Mouse (Mus musculus) limb, embryonic 12.5 days (tissue): Measurements from ENCODE around the gene Banf1. TPM values are rescaled to one million over a fixed set of nuclear protein-coding genes. Genes with fewer than 3 reads are reported as not detected.
"Not testable (repeated sequence)": the region's sequence is repeated elsewhere in the genome, so short reads cannot be mapped to it uniquely, and the experiment has no call there.

Source experiments
- ATAC-seq: fragments of 200-750 bp; cut with Nextera tagmentation; 2 replicates; pipeline ENCODE4 v1.8.0; 2017; ENCODE audit warnings: low read depth, moderate TSS enrichment; ENCODE audit not compliant: insufficient number of reproducible peaks, insufficient read depth, low FRiP score, low TSS enrichment
- H3K27ac ChIP-seq: fragments of 300-500 bp; sonication (generic); 2 replicates; pipeline ENCODE4 v1.5.1; 2016; ENCODE audit warnings: mild to moderate bottlenecking, moderate library complexity
- H3K27me3 ChIP-seq: fragments of 300-500 bp; sonication (generic); 2 replicates; pipeline ENCODE4 v1.6.1; 2016; ENCODE audit warnings: mild to moderate bottlenecking, moderate library complexity
- H3K36me3 ChIP-seq: fragments of 300-500 bp; sonication (generic); 2 replicates; pipeline ENCODE4 v1.6.1; 2016; ENCODE audit warnings: mild to moderate bottlenecking, moderate library complexity
- H3K4me1 ChIP-seq: fragments of 300-500 bp; sonication (generic); replicated peaks from 2 replicates; pipeline ENCODE4 v1.6.1; 2016
- H3K4me2 ChIP-seq: fragments of 300-500 bp; sonication (generic); 2 replicates; pipeline ENCODE4 v1.6.1; 2016; ENCODE audit warnings: mild to moderate bottlenecking, moderate library complexity
- H3K4me3 ChIP-seq: fragments of 300-500 bp; sonication (generic); replicated peaks from 2 replicates; pipeline ENCODE4 v1.5.1; 2016; ENCODE audit warnings: mild to moderate bottlenecking
- H3K9ac ChIP-seq: fragments of 300-500 bp; sonication (generic); replicated peaks from 2 replicates; pipeline ENCODE4 v1.6.1; 2016; ENCODE audit warnings: mild to moderate bottlenecking, moderate library complexity
- H3K9me3 ChIP-seq: fragments of 300-500 bp; sonication (generic); 2 replicates; pipeline ENCODE4 v1.6.1; 2016; ENCODE audit warnings: mild to moderate bottlenecking, moderate library complexity
- WGBS: fragments of 180-500 bp; shearing (Covaris S2); methylation state at CpG from one replicate; pipeline ENCODE4 v1.1.7; 2016; 5-methylcytosine and 5-hydroxymethylcytosine counted together
- polyA plus RNA-seq: library from polyadenylated mRNA; unstranded; fragments of >200 nt; fragmentation: Nextera tagmentation; extraction: Ambion mirVana; gene quantifications from 2 replicates; pipeline ENCODE4 v1.2.1, GENCODE M21; 2016

Gene Banf1
- polyA plus RNA-seq, 1 experiment from 2014 or later = 465 TPM

DNA sequence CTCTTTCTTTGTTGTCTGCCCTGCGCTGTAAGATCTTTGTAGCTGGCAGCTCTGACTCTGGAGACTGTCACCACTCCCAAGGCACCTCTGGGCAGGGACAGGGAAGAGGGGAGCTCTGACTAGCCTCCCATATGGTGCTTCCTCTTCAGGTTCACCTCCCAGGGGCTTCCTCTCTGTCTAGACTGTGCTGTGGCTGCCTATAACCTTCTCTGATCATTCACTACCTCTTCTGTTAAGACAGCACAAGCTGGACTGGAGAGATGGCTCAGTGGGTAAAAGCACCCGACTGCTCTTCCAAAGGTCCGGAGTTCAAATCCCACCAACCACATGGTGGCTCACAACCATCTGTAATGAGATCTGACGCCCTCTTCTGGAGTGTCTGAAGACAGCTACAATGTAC is 34.1 kb upstream of the Banf1 start:
- not testable (repeated sequence) for H3K9ac ChIP-seq

DNA sequence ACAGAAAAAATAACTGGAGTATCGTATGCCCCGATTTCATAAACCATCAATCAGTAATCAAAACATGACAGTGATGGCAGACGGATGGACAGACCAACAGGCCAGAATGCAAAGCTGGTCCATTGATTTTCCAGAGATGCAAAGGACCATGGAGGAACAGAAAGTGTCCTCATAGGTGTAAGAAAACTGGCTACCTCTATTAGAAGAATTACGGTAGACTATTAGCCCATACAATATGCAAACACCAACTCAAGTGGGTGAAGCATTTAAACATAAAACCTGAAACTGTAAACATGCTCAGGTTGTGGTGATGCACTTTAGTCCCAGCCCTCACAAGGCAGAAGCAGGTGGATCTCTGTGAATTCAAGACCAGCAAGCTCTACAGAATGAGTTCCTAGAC is 28.4 kb upstream of the Banf1 start:
- Histone ChIP-seq H3K4me1 (peaks cover 1% of the 10 kb centered on the region), H3K9ac (no peak overlapping the region), H3K4me3 (no peak overlapping the region), H3K9me3 (no peaks in the 10 kb centered on the region), H3K27ac (no peak overlapping the region), H3K4me2 (no peak overlapping the region), H3K27me3 (peaks cover 4% of the 10 kb centered on the region; the same call in 1 of the 2 replicates), H3K36me3 (no peaks in the 10 kb centered on the region)
- 69% methylated on average over 4 of the region's 4 CpGs for WGBS
- ATAC-seq = no peak

More for the DNA sequence above, 34.1 kb upstream of the Banf1 start:
- not testable (repeated sequence) for H3K27me3 ChIP-seq, H3K27ac ChIP-seq, H3K36me3 ChIP-seq, H3K4me1 ChIP-seq, H3K4me2 ChIP-seq, ATAC-seq, H3K9me3 ChIP-seq, H3K4me3 ChIP-seq
- WGBS = 72% methylated on average over 4 of the region's 4 CpGs

DNA sequence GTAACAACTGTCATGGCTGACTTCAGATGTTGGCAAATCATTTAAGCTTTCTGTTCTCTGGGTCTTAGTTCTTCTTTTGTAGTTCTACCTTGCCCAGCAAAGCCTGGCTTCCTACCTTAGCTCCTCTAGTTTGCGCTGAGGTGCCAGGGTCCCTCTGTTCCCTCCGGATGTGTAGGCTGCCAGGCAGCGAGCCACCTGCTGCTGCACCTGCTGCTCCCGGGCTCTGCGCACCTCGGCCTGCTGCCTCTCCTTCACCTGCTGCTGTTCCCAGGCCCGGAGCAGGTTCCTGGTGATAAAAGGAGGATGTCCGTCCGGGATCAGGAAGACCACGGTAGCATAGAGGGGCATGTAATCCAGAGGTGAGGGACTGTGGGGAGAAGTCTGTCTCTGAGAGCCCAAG is 27.2 kb upstream of the Banf1 start:
- ATAC-seq = no peak
- no peak overlapping the region for H3K4me3 ChIP-seq
- H3K9ac ChIP-seq = 0 out of 2 replicates have a peak overlapping the region, but pooled peaks have one; percentile 3
- H3K36me3 ChIP-seq = no peaks in the 10 kb centered on the region
- H3K9me3 ChIP-seq = no peaks in the 10 kb centered on the region
- 47% methylated on average over 10 of the region's 10 CpGs for WGBS
- H3K27me3 ChIP-seq = peaks cover 4% of the 10 kb centered on the region; the same call in 1 of the 2 replicates
- peaks cover 14% of the 10 kb centered on the region for H3K4me1 ChIP-seq
- H3K27ac ChIP-seq = no peak overlapping the region
- no peak overlapping the region for H3K4me2 ChIP-seq

DNA sequence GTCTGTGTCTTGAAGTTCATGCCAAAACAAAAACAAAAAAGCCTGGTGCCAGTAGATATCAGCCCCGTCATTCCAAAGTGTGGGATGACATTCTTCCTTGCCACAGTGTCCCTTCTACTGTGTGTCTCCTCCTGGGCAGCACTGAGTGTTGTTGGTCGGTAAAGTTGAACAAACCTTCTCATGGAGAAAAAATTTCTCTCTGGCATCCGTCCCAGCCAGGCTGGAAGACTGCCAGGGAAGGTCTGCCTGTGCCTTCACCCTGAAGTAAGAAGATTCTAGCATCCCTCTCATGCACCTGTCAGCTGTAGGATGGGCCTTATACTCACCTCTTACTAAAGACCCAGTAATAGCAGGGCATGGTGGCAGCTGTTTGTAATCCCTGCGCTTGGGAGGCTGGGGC is 25.9 kb upstream of the Banf1 start:
- Histone ChIP-seq H3K4me2 (no peak overlapping the region), H3K36me3 (no peaks in the 10 kb centered on the region), H3K4me3 (no peak overlapping the region), H3K9ac (no peak overlapping the region), H3K27me3 (peaks cover 4% of the 10 kb centered on the region; the same call in 1 of the 2 replicates), H3K27ac (no peak overlapping the region), H3K9me3 (no peaks in the 10 kb centered on the region), H3K4me1 (peaks cover 16% of the 10 kb centered on the region)
- no peak for ATAC-seq
- WGBS = 84% methylated on average over 4 of the region's 4 CpGs

DNA sequence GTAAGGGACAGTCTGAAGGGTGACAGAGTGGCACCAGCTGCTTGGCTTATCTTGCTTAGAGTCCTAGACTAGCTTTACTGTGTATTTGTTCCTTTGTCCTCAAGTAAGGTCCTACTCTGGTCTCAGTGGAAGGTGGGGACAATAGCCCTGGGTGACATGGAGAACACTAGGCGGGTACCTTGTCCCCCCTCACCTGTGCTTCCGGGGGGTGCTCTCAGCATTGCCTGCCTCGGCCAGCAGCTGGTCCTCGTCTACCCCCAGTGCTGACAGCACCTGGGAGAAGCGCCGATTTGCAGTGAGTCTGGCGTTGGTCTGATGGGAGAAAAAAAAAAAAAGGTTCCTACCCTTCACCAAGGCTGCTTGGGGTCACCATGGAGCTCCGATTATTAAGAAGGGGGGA is 23.4 kb upstream of the Banf1 start:
- peak overlapping the region; percentile 81 for H3K27ac ChIP-seq
- peak overlapping the region; percentile 99 for H3K4me3 ChIP-seq
- peaks cover 4% of the 10 kb centered on the region; the same call in 1 of the 2 replicates for H3K27me3 ChIP-seq
- H3K4me1 ChIP-seq = peaks cover 29% of the 10 kb centered on the region
- no peak for ATAC-seq
- peak overlapping the region; percentile 93 for H3K4me2 ChIP-seq
- H3K9me3 ChIP-seq = no peaks in the 10 kb centered on the region
- WGBS = 76% methylated on average over 8 of the region's 8 CpGs
- H3K9ac ChIP-seq = peak overlapping the region; percentile 94
- peaks cover 12% of the 10 kb centered on the region for H3K36me3 ChIP-seq

DNA sequence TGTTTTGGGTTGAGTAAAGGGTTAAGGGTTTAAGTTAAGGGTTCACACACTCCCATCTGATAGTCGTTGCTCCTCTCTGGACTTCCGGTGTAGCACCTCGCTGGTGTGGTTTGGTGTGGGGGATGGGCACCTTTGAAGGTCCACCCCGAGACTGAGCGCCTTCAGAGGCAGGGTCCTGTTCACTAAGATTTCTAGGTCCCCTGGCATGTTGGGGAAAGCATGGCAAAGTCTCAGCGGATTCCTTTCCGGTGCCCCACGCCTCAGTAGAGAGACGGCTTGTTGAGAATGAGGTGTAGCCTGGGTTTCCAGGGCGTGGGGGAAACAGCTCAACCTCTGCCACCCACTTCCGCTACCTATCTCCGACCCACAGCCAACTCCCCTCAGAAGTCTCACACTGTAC is 22.7 kb upstream of the Banf1 start:
- H3K4me1 ChIP-seq = peaks cover 29% of the 10 kb centered on the region
- peak overlapping the region; percentile 93 for H3K4me2 ChIP-seq
- peaks cover 4% of the 10 kb centered on the region; the same call in 1 of the 2 replicates for H3K27me3 ChIP-seq
- H3K4me3 ChIP-seq = peak overlapping the region; percentile 99
- ATAC-seq = no peak
- peak overlapping the region; percentile 81 for H3K27ac ChIP-seq
- H3K9me3 ChIP-seq = no peaks in the 10 kb centered on the region
- WGBS = 28% methylated on average over 12 of the region's 12 CpGs
- H3K36me3 ChIP-seq = peaks cover 19% of the 10 kb centered on the region
- peak overlapping the region; percentile 94 for H3K9ac ChIP-seq

DNA sequence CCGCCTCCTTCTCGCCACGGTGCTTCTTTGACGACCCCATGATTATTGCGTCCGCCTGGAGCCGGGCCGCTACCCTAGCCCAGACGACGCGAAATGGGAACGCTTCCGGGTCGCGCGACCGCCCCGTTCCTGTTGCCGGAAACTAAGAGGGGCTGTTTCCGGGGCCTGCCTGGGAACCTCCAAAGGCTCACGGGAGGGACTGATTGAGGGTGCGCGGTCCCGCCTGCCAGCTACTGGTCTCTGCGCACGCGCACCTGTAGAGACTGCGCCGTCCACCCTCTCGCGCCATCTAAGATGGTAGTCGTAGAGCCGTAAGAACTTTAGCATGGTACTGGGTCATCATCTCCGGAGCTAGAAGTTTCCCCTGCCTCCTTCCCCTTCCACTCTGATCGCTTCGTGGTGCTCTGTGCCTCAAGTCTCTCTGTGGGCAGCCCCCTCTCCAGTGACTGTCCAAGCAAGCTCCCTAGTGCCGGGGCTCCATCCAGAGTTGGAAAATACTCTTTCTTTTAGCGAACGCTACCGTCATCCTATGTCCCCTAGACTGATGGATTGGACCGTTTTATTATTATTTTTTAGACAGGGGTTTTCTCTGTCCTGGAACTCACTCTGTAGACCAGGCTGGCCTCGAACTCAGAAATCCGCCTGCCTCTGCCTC is 21.7 kb upstream of the Banf1 start, which contains the start of gene Sart1:
Gene Sart1, minus strand, starts transcription at position 116 of the 655 bp plus-strand sequence.
- Histone ChIP-seq H3K9ac (peak within 1 kb of the TSS; percentile 94), H3K27ac (peak within 1 kb of the TSS; percentile 81), H3K27me3 (no peaks in the 10 kb centered on the region), H3K36me3 (peaks cover 29% of the 10 kb centered on the region), H3K4me2 (peak within 1 kb of the TSS; percentile 93), H3K4me3 (peak within 1 kb of the TSS; percentile 99), H3K9me3 (no peaks in the 10 kb centered on the region), H3K4me1 (peaks cover 29% of the 10 kb centered on the region)
- 2% methylated on average over 43 of the region's 43 CpGs for WGBS
- peak; percentile 95 for ATAC-seq

DNA sequence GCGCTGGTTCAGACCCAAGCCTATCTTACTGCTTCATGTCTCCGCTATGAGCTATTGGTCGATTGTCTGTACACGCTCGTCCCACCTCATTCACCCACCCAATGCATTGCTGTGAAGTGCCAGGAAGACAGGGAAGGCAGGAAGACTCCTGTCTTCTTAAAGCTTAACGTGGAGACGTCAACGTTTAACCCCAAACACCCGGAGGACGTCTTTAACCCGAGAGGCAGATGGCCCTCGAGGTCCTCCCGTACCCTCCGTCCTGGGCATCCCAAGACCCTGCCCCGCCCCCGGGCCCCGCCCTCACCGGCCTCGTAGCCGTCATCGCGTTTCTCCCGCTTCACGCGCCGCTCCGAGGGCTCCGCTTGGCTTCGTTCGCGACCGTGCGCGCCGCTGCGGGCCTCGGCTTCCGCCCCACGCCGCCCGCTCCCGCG is 21.1 kb upstream of the Banf1 start:
- peak overlapping the region; percentile 94 for H3K9ac ChIP-seq
- H3K4me1 ChIP-seq = peaks cover 29% of the 10 kb centered on the region
- peaks cover 35% of the 10 kb centered on the region for H3K36me3 ChIP-seq
- H3K27ac ChIP-seq = peak overlapping the region; percentile 81
- H3K27me3 ChIP-seq = no peaks in the 10 kb centered on the region
- WGBS = under 1% methylated on average over 42 of the region's 43 CpGs
- peak overlapping the region; percentile 99 for H3K4me3 ChIP-seq
- peak overlapping the region; percentile 93 for H3K4me2 ChIP-seq
- H3K9me3 ChIP-seq = no peaks in the 10 kb centered on the region
- ATAC-seq = no peak

DNA sequence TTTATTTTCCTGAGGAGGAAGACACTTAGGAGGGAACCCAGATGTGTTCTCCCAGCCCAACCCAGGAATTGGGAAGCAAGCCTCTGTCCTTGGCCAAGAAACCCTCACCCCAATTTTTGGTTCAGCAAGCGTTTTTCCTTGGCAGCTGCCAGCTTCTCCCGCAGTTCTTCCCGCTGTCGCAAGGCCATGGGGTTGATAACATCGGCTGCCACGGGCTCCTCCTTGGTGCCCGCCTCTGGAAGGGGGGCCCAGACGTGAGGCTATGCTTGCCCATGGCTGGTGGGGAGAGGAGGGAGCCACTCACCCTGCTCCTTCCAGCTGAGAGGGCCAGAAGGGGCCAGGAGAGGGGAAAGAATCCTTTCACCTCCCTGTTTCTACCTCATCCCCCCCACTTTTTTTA is 17.7 kb upstream of the Banf1 start:
- ATAC-seq = no peak
- Histone ChIP-seq H3K9me3 (no peaks in the 10 kb centered on the region), H3K4me1 (peaks cover 21% of the 10 kb centered on the region), H3K36me3 (peaks cover 69% of the 10 kb centered on the region), H3K4me3 (no peak overlapping the region), H3K27me3 (no peaks in the 10 kb centered on the region), H3K4me2 (no peak overlapping the region), H3K27ac (no peak overlapping the region), H3K9ac (no peak overlapping the region)
- 94% methylated on average over 8 of the region's 8 CpGs for WGBS

DNA sequence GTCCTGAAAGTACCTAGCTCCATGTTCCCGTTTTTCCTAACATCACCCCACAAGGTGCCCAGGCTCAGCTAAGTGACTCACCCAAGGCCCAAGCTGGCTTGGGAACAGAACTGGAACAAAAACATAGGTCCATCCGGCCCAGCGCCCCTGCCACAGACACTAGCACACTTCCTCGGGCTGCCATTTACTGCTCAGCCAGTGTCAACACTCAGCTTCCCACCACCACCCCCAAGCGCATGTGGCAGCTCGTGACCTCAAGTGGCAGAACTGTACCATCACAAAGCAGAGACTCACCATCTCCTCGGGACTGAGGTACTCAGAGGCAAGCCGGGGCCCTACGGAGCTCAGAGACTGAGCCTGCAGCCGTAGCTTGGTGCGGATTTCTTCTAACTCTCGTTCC is 16.4 kb upstream of the Banf1 start:
- peaks cover 82% of the 10 kb centered on the region for H3K36me3 ChIP-seq
- no peaks in the 10 kb centered on the region for H3K9me3 ChIP-seq
- no peak overlapping the region for H3K4me3 ChIP-seq
- no peak overlapping the region for H3K9ac ChIP-seq
- H3K4me2 ChIP-seq = no peak overlapping the region
- H3K27me3 ChIP-seq = no peaks in the 10 kb centered on the region
- 93% methylated on average over 12 of the region's 12 CpGs for WGBS
- peaks cover 13% of the 10 kb centered on the region for H3K4me1 ChIP-seq
- H3K27ac ChIP-seq = no peak overlapping the region
- no peak for ATAC-seq

DNA sequence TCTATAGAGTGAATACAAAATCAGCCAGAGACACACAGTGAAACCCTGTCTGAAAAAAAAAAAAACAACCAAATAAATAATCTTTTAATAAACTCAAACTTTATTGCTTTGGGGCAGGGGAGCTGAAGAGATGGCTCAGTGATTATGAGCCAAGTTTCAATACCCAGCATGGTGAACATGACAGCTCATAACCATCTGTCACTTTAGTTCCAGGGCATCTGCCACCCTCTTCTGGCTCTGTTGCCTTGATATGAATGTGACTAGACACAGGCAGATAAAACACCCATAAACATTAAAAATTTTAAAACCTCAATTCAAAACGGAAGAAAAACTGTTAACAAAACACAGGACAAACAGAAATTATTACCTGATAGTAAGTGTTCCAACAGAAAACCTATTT is 10.5 kb upstream of the Banf1 start:
- no peak overlapping the region for H3K4me2 ChIP-seq
- WGBS = 91% methylated on average over 1 of the region's 1 CpGs
- peaks cover 73% of the 10 kb centered on the region for H3K36me3 ChIP-seq
- H3K4me1 ChIP-seq = no peaks in the 10 kb centered on the region
- H3K27ac ChIP-seq = no peak overlapping the region
- no peaks in the 10 kb centered on the region for H3K27me3 ChIP-seq
- H3K9me3 ChIP-seq = no peaks in the 10 kb centered on the region
- no peak overlapping the region for H3K4me3 ChIP-seq
- H3K9ac ChIP-seq = no peak overlapping the region
- ATAC-seq = no peak

DNA sequence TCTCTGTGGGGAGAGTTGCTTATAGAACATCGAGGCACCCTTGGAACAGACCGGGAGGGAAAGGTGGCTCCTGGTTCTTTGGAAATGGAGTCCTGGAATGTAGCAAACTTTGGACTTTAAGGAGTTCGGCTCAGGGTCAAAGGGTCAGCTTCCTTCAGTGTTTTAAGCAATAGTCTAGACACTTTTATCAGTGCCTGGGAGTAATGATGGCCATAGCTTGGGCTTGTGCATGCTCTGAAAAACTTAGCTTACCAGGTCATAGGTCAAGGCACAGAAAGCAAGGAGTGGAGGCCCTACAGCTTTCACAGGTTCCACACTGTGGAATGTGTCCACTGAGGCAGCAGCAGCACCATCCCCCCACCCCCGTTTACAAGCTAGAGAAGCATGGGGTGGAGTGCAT is 7.8 kb upstream of the Banf1 start:
- Histone ChIP-seq H3K4me2 (no peak overlapping the region), H3K9ac (no peak overlapping the region), H3K4me3 (no peak overlapping the region), H3K27ac (no peak overlapping the region), H3K4me1 (no peaks in the 10 kb centered on the region), H3K36me3 (peaks cover 71% of the 10 kb centered on the region), H3K9me3 (no peaks in the 10 kb centered on the region), H3K27me3 (no peaks in the 10 kb centered on the region)
- no peak for ATAC-seq
- WGBS = 71% methylated on average over 4 of the region's 4 CpGs
